Mouse (Mus musculus) heart, adult 11 months (tissue): ENCODE data around the gene Irf8.
"Not testable (repeated sequence)": the region's sequence is repeated elsewhere in the genome, so short reads cannot be mapped to it uniquely, and the experiment has no call there.

Experiments
- DNase-seq: peaks from one replicate; pipeline ENCODE4 v3.0.0; 2022

Irf8 gene

GRCm38 (mm10) chr8:120723025-120723424 lies 13.1 kb upstream of the Irf8 start:
- no peak for DNase-seq

- not testable (repeated sequence) for DNase-seq
These were observed 12.1 kb upstream of the Irf8 start for GRCm38 (mm10) chr8:120724096-120724495.

- peak; percentile 90 for DNase-seq
These were observed 11.2 kb upstream of the Irf8 start for GRCm38 (mm10) chr8:120724816-120725575.

- no peak for DNase-seq
These were observed 10.6 kb upstream of the Irf8 start for GRCm38 (mm10) chr8:120725576-120725950.

- DNase-seq = no peak
These were observed 10.1 kb upstream of the Irf8 start for GRCm38 (mm10) chr8:120726051-120726450.

DNA sequence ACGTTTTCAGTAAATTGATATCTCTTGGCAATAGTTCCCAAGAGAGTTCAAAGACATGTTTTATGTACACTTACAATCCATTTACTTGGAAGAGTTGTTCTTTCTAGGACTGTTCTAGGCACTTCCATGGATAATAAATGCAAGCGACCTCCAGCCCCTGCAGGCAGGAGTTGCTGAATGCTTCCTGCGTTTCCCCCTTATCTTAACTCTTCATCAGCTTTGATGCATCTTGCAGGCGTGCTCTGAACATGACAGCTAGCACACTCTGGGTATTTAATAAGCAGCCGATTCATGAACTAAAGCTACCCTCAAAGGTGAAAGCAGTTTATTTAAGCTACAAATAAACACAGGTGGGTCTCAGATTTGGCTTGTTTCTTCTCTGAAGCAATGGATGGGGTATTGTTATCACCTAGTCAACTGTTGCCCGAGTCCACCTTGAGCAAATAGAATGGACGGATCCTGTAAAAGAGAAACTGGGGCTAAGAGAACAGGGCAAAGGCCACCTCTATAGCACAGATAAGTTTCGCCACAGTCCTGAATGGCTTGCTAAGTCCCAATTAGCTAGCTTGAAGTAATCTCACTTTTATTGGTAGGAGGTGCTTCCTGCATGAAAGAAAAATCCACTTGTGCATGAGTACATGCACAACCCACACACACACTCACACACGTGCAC lies 7.5 kb upstream of the Irf8 start:
- DNase-seq = no peak

GRCm38 (mm10) chr8:120731582-120731981 lies 4.6 kb upstream of the Irf8 start:
- no peak for DNase-seq

GRCm38 (mm10) chr8:120732068-120732467 lies 4.1 kb upstream of the Irf8 start:
- DNase-seq = no peak

- DNase-seq = no peak
These were observed 328 bp downstream of the Irf8 start for GRCm38 (mm10) chr8:120736486-120736885.

- DNase-seq = peak; percentile 90
These were observed 1.0 kb downstream of the Irf8 start for GRCm38 (mm10) chr8:120737166-120737565.

DNA sequence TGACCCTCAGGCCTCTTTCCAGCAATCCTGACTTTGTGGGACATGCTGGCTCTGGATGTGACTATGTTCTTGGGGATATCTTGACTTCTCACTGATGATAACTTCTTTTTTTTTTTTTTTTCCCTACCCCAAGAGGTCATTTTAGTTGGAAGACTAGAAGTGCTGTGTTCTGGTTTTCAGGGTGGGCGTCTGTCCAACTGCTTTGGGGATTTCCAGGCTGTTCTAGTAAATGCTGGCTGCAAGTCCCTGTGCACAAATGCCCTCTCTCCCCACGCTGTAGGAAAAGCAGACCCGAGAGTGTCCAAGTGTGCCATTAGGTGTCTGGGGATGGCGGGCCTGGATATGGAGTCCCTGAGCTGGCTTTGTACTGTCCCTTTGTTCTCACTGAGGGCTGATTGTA lies 2.6 kb downstream of the Irf8 start:
- DNase-seq = peak; percentile 96

- DNase-seq = peak; percentile 95
These were observed 3.4 kb downstream of the Irf8 start for GRCm38 (mm10) chr8:120739526-120739925.

- DNase-seq = peak; percentile 85
These were observed 4.4 kb downstream of the Irf8 start for GRCm38 (mm10) chr8:120740579-120740978.

DNA sequence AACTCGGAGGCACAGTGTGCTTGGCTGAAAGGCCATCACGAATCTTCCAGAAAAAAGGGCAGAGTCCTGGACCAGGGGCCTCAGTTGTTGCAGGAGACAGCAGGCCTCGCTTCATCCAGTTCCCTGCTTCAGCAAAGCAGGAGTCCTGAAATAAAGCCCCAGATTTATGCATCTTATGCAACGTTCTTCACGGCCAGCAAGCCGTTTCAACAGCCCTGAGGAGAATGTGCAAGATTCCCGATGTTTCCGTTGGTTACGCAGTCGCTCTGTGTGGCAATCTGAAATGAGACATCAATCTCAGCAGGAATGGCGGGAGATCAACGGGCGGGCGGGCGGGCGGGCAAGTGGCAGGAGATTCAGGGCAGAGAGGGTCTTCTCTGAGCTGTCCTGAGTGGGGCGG lies 4.8 kb downstream of the Irf8 start:
- DNase-seq = peak; percentile 84

- peak; percentile 87 for DNase-seq
These were observed 5.8 kb downstream of the Irf8 start for GRCm38 (mm10) chr8:120741815-120742530.

DNA sequence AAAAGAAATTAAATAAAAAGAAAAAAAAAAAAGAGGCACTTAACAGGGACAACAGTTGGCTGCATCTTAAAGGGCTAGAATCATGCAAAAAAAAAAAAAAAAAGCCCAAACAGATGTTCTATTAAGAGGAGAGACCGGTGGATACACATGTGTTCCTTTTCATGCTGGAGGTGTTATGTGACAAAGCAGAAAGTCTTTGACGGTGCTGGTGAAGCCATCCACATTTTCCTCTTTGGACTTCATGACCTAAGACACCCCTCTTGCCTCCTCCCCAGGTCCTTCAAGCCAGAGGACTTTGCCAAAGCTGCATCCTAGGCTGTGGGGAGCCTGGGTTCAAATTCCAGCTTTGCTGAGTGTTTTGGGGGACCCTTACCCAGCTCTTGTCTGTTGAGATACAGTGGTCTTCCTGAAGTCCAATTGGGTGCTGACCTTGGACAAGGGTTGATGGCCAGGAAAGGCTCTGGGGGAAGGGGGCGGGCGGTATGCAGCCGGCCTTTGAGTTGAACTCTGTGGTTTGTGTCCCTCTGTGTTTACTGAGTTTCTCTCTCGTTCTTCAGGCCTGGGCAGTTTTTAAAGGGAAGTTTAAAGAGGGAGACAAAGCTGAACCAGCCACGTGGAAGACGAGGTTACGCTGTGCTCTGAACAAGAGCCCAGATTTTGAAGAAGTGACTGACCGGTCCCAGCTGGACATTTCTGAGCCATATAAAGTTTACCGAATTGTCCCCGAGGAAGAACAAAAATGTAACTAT lies 7.2 kb downstream of the Irf8 start:
- peak; percentile 97 for DNase-seq

- peak; percentile 97 for DNase-seq
These were observed 7.7 kb downstream of the Irf8 start for GRCm38 (mm10) chr8:120743898-120744290.

GRCm38 (mm10) chr8:120744448-120744847 lies 8.3 kb downstream of the Irf8 start:
- peak; percentile 88 for DNase-seq

GRCm38 (mm10) chr8:120745226-120745625 lies 9.1 kb downstream of the Irf8 start:
- DNase-seq = peak; percentile 96

DNA sequence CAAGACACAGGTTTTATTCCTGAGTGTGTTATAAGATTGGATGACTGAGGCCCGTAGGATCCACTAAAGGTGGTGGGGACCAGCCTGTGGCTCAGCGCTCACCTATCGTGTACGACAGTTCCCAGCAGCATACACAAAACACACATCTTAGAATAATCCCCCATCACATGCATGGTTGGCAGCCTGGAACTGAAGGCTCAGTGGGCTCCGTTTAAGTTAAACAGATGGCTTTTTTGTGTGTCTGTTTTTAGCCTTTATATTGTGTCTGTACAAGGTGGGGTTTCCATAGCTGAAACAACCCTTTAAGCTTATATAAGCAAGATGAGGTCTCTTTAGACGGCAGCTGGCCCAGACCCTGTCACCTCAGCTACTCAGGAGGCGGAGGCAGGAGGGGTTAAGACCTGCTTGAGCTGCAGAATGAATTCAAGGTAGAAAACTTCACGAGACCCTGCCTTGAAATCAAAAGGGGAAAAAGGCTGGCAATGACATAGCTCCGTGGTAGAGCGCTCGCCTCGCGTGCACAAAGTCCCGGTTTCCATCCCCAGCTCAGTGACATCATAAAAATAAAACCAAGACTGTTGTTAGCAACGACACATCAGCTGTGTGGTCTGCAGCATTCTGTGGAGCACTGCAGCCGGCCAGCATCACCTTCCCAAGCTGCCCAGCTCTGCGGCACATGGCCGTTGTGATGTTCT lies 10.0 kb downstream of the Irf8 start:
- no peak for DNase-seq

GRCm38 (mm10) chr8:120747286-120747685 lies 11.1 kb downstream of the Irf8 start:
- no peak for DNase-seq

- peak; percentile 92 for DNase-seq
These were observed 14.5 kb downstream of the Irf8 start for GRCm38 (mm10) chr8:120750616-120751015.
